Mouse (Mus musculus) brown adipose tissue, adult 24 weeks (tissue): ENCODE measurements at regions not wholly inside any gene's neighbourhood (a gene's known extent, or its start where the extent isn't known, plus 50 kb on each side); places are given as distances from the start of the nearest gene placed in this dataset.

Experiments used
- H3K27ac ChIP-seq: fragments of 200-500 bp; replicated peaks from 2 replicates; pipeline ENCODE4 v1.5.1; 2012; ENCODE audit warnings: low read depth, mild to moderate bottlenecking, low read length
- H3K4me1 ChIP-seq: fragments of 200-500 bp; 2 replicates; pipeline ENCODE4 v1.6.1; 2012; ENCODE audit warnings: low read length, mixed read lengths; ENCODE audit not compliant: control insufficient read depth, insufficient read depth, insufficient read length
- H3K4me3 ChIP-seq: fragments of 200-500 bp; 2 replicates; pipeline ENCODE4 v1.5.1; 2012; ENCODE audit warnings: low read depth, mild to moderate bottlenecking, low read length, moderate library complexity; ENCODE audit not compliant: insufficient read depth

GRCm38 (mm10) chr14:25341848-25342427 is 117.0 kb upstream of the Zmiz1 start:
- Histone ChIP-seq H3K27ac (no peak overlapping the region), H3K4me3 (no peak overlapping the region), H3K4me1 (peaks cover 11% of the 10 kb centered on the region; the same call in 1 of the 2 replicates)

- H3K4me3 ChIP-seq = no peak overlapping the region
- H3K4me1 ChIP-seq = peaks cover 11% of the 10 kb centered on the region; the same call in 1 of the 2 replicates
- no peak overlapping the region for H3K27ac ChIP-seq
Measured at GRCm38 (mm10) chr14:25342865-25343565, 116.0 kb upstream of the Zmiz1 start.

- H3K27ac ChIP-seq = no peak overlapping the region
- peaks cover 7% of the 10 kb centered on the region; the same call in 1 of the 2 replicates for H3K4me1 ChIP-seq
- no peak overlapping the region for H3K4me3 ChIP-seq
Measured at GRCm38 (mm10) chr14:25345995-25346394, 113.0 kb upstream of the Zmiz1 start.

- Histone ChIP-seq H3K27ac (no peak overlapping the region), H3K4me1 (peaks cover 7% of the 10 kb centered on the region; the same call in 1 of the 2 replicates), H3K4me3 (no peak overlapping the region)
Measured at GRCm38 (mm10) chr14:25346813-25347610, 112.0 kb upstream of the Zmiz1 start.

- no peaks in the 10 kb centered on the region for H3K4me1 ChIP-seq
- H3K27ac ChIP-seq = no peak overlapping the region
- no peak overlapping the region for H3K4me3 ChIP-seq
Measured at GRCm38 (mm10) chr14:25350282-25350964, 108.6 kb upstream of the Zmiz1 start.

- Histone ChIP-seq H3K4me3 (no peak overlapping the region), H3K27ac (no peak overlapping the region), H3K4me1 (no peaks in the 10 kb centered on the region)
Measured at GRCm38 (mm10) chr14:25353804-25354203, 105.2 kb upstream of the Zmiz1 start.

- Histone ChIP-seq H3K4me1 (no peaks in the 10 kb centered on the region), H3K4me3 (no peak overlapping the region), H3K27ac (no peak overlapping the region)
Measured at GRCm38 (mm10) chr14:25354288-25354850, 104.6 kb upstream of the Zmiz1 start.

- Histone ChIP-seq H3K4me3 (no peak overlapping the region), H3K27ac (no peak overlapping the region), H3K4me1 (no peaks in the 10 kb centered on the region)
Measured at GRCm38 (mm10) chr14:25357805-25358204, 101.2 kb upstream of the Zmiz1 start.

- Histone ChIP-seq H3K4me1 (no peaks in the 10 kb centered on the region; the same call in 1 of the 2 replicates), H3K27ac (no peak overlapping the region)
Measured at GRCm38 (mm10) chr14:25359824-25360294, 99.1 kb upstream of the Zmiz1 start.

GRCm38 (mm10) chr14:25360726-25361125 is 98.3 kb upstream of the Zmiz1 start:
- Histone ChIP-seq H3K4me1 (peaks cover 4% of the 10 kb centered on the region; the same call in 1 of the 2 replicates), H3K4me3 (no peak overlapping the region), H3K27ac (no peak overlapping the region)

More at GRCm38 (mm10) chr14:25359824-25360294, 99.1 kb upstream of the Zmiz1 start:
- H3K4me3 ChIP-seq = no peak overlapping the region

GRCm38 (mm10) chr14:25361129-25361528 is 97.9 kb upstream of the Zmiz1 start:
- H3K4me1 ChIP-seq = peaks cover 4% of the 10 kb centered on the region; the same call in 1 of the 2 replicates

GRCm38 (mm10) chr14:25362771-25363170 is 96.2 kb upstream of the Zmiz1 start:
- Histone ChIP-seq H3K4me1 (peaks cover 4% of the 10 kb centered on the region; the same call in 1 of the 2 replicates), H3K4me3 (no peak overlapping the region), H3K27ac (no peak overlapping the region)

More at GRCm38 (mm10) chr14:25361129-25361528, 97.9 kb upstream of the Zmiz1 start:
- Histone ChIP-seq H3K27ac (no peak overlapping the region), H3K4me3 (no peak overlapping the region)

- Histone ChIP-seq H3K27ac (no peak overlapping the region), H3K4me1 (peaks cover 6% of the 10 kb centered on the region; the same call in 1 of the 2 replicates), H3K4me3 (no peak overlapping the region)
Measured at GRCm38 (mm10) chr14:25365226-25365800, 93.7 kb upstream of the Zmiz1 start.

GRCm38 (mm10) chr14:25366009-25366408 is 93.0 kb upstream of the Zmiz1 start:
- no peak overlapping the region for H3K4me3 ChIP-seq

More at GRCm38 (mm10) chr14:25366009-25366408, 93.0 kb upstream of the Zmiz1 start:
- Histone ChIP-seq H3K4me1 (peaks cover 11% of the 10 kb centered on the region; the same call in 1 of the 2 replicates), H3K27ac (no peak overlapping the region)
